Mouse (Mus musculus): ENCODE measurements around the gene Rpl3l.
A peak's percentile ranks its signal among the peaks of the same experiment; 100 is the strongest.

The Rpl3l gene

DNA sequence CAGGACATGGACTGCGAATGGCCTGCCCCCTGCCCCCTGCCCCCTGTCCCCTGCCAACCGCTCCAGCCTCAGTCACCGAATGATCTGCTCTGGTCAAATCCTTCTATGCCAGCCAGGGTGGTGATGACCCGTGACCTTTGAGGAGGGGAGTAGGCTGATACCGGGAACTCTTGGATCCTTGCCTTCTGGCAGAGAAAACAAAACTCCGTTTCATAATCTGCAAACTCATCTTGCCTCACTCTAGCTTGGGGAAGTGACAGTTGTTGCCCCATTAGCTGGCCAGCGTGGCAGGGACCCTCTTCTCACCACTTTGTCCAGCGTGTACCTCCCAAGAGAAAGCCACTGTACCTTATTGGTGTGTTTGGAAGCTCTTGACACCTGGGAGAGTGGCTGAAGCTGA, 14.7 kb downstream of the Rpl3l start:
- DNase-seq (ENCODE audit: low spot score in 2 of 2): no peak

DNA sequence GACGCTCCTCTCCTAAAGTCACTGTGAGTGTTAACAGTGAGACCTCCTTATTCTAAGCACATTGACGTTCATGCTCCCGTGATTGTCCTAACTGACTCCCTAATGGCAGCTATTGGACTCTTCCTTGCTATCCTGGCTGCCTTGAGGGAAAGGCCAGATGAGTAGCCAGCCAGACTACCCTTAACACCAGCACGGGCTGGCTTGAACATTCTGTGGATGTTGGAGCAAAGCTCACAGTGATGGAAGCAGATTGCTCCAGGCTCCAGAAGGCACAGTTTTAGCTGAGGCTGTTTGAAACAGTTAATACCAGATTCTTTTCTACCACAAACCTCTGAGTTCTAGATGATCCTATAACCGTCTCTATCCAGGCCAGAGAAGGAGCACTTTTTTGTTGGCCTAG, 16.3 kb downstream of the Rpl3l start:
- no peak for DNase-seq (ENCODE audit: low spot score in 2 of 2)

DNA sequence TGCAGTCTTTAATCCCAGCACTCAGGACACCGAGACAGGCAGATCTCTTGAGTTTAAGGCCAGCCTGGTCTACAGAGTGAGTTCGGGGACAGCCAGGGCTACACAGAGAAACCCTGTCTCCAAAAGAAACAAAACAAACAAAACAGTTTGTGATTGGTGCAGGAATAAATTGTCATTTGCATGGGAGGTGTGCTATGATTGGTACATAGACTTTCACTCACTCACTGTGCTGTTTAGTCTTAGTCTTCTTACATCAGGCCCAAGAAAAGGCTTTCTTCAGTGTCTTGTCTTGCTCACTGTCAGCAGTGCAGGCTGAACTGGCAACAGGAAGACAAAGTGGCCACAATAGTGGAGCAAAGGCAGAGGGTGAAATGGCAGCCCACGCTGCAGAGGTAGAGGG, 16.8 kb downstream of the Rpl3l start:
- no peak for DNase-seq (ENCODE audit: low spot score in 2 of 2)

DNA sequence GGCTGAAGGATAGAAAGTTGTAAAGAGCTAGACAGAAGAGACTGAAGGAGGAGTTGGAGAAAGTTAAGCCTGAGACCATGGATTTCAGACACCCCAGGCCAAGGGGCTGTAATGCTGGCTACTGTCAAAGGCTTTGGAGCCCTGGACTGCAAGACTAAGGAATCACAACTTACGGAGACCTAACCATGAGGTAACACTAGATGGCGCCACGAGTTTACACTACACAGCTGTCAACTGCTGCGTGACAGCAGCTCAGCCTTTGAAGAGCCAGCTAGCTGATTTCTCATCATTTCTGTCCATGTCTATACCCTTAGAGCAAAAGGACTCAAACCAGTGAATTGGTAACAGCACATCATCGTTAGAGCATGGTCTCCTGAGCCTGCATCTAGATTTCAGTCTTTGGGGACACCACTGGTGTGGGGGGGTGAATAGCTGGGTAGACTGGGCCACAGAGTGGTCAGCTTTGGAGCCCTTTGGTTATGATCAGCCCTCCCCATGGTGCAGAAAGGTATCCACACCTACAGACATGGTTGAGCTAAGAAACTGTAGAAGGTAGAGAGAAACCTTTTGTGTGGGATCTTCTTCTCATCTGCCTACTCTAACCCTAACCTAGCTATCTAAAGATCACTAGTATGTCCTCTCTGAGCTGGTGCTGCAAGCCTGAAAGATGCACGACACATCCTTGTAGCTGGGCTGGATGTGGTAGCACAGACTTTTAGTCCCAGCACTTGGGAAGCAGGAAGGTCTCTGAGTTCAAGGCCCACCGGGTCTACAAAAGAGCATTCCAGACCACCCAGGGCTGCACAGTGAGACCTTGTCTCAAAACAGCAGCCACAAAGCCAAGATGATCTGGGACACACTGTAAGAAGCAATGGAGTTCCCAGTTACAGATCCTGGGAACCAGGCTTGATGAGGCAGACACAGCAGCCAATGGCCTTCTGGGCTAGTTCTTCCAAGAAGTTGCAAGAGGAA, 18.2 kb downstream of the Rpl3l start:
- peak; percentile 86 to 88 for DNase-seq (ENCODE audit: low spot score in 2 of 2)

DNA sequence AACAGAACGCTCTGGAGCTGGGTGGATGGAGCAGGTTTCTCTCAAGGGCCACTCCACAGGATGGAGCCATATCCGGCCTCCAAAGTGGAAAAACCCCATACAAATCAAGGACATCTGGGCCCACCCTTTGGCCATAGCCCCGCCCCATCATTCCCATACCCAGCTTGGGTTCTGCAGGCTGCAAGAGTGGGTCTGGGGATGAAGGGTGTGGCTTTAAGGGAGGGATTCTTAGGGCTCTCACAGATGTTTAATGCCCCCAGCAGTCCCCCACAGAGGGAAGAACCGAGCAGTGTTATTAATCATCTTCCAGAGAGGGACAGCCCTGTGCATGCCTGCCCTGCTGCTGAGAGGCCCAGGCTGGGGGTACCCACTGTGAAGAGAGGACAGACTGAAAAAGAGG, 19.4 kb downstream of the Rpl3l start:
- DNase-seq (ENCODE audit: low spot score in 2 of 2): no peak

DNA sequence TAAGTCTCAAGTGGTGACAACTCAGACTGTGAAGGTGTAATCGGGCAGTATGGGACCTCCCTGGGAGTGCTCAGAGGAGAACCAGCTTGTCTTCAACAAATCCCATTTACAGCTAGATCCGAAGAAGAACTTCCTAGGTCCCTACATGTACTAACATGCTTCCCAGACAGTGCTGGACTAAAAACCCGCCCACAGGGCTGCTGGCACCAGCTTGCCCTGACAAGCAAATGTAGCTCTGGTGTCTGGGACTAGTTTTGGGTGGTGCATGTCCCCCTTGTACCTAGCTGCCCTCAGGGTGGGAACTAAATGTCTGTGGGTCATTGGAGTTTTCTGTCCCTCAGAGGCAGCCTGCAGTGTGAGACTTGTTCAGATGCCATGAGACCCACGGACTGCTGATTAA, 23.9 kb downstream of the Rpl3l start:
- DNase-seq (ENCODE audit: low spot score in 2 of 2): no peak

DNA sequence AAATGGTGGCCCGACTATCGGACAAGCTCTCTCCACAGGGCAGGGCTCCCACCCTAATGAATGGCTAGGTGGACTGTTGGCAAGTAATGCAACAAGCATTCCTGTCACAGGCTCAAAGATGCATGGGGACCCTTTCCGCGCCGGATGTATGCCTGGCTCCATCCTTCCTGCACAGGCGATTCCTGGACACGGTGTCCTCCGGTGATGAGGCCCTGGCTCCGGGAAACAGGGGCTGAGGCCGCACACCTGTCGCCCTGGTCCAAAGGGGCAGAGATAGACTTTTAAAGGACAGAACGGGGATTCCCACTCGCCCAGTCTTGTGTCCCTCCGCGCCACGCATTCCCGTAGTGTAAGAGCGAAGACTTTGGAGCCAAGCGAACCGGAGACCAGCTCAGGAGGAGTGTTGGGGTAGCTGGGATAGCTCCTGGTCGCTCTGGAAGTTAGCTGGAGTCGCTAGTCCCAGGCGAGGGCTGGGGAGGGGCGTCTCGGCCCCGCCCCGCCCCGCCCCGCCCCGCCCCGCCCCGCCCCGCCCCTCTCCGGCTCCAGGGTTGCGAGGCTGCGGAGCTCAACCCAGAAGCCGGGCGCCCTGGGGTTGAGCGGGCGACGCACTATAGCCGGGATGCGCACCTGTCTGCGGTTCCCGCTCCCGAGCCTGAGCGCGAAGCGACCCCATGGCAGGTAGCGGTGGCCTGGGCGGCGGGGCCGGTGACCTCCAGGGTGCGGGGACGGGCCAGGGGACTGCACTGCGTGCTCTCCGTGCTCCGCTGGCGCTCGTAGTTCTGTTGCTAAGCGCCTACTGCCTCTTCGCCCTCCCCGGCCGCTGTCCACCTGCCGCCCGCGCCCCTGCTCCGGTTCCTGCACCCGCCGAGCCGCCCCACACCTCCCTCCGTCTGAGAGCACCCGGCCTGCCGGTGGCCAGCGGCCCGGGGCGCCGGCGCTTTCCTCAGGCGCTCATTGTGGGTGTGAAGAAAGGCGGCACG, 25.1 kb downstream of the Rpl3l start, which contains the start of gene Hs3st6:
Hs3st6 (plus strand) TSS at position 574 of the 980 bp plus-strand sequence.
- no peak for DNase-seq (ENCODE audit: low spot score in 2 of 2)

DNA sequence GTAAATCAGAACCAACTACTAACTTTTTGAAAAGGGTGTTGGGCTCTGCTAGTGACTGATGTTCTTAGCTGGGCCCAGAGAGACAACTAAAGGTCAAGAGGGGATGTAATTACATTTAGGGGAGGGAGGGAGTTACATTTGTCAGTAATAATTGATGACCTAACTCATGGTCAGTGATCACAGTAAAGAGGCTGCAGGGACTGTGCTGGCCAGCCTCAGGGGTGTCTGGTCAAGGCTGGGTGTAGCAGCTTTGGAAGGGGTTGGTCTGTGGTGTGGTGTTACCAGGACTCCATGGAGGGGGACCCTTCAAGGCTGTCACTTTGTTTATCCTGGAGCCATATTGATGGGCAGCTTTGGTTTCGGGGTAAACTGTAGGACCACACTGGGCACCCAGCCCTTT, 29.8 kb downstream of the Rpl3l start:
- DNase-seq (ENCODE audit: low spot score in 2 of 2): no peak

DNA sequence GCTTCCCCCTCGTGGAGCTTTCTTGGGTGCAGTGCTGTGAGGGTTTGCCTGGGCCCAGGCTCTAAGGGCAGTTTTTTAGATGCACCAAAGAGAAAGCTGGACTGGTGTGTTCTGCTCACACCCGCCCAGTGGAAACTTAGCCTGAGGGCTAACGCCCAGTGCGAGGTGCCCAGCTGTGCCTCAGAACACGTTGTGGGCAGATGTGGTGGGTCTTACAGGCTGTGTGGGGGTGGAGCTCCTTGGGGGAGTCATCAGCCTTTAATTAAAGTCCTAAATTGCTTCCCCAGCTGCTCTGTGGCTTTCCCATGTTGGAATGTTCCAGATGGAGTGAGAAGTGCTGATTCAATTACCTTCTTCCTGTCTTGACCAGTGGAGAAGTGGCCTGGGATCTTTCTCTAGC, 33.5 kb downstream of the Rpl3l start:
- DNase-seq (ENCODE audit: low spot score in 2 of 2): no peak

DNA sequence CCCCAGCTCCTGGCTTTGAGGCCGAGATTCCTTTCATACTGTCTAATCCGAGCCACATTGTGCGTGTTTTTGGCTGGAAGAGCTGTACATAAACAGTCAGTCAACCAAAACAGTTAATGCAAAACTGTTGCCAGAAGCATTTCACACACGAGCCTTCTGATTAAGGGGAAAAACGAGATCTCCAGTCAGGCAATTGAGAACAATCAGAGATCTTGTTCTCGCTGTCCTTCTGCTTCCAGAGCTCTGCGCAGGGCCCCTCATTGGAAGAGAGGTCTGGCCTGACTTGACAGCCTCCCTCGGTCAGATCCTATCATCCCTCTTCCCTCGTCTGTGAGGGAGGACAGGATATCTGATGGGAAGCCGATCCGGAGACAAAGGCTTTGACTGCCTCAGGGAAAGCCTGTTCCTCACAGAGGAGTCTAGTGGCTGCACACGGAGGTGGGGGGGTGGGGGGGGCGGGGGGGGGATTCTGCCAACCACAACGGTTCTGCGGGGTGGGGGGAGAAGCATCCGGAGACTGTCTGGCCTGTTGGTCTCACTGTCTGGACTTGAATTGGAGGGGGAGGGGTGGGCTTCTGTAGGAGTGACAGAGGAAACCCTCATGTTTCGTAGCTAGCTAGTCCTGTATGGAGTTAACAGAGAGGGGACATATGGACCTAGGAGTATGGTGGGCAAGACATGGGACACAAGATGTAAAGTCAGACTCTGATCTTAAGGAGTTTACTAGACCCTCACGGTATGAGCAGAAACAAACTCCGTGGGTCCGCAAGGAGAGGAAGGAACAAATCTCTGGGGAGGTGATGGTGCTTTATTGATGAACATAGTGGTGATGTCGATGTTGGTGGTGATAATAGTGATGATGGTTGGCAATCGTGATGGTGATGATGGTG, 37.6 kb downstream of the Rpl3l start:
- DNase-seq (ENCODE audit: low spot score in 2 of 2): no peak

DNA sequence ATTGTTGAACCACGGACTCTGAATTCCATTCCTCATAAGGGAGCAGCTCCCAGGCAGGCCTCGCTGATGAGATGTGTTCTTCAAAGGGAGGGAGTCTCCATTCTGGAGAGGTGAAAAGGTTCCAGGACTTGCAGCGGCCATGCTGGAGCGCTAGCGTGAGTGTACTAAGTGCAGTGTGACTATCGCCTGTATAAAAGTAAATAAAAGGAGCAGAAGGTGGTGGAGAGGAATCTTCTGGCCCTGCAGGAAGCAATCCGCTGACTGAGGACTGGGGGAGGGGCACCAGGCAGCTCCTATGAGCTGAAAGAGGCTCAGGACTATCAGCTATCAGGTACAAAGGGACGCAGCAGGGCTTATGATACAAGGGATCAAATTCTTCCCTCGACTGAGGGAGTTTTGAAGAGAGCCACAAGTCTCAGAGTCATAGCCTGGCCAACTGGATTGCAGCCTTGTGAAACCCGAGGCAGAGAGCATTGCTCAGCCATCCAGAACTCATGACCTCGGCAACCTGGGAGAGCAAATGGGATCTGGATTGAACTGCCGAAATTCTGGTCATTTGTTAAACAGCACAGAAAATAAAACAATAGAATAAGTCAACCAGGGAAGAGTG, 38.8 kb downstream of the Rpl3l start:
- no peak for DNase-seq (ENCODE audit: low spot score in 2 of 2)

DNA sequence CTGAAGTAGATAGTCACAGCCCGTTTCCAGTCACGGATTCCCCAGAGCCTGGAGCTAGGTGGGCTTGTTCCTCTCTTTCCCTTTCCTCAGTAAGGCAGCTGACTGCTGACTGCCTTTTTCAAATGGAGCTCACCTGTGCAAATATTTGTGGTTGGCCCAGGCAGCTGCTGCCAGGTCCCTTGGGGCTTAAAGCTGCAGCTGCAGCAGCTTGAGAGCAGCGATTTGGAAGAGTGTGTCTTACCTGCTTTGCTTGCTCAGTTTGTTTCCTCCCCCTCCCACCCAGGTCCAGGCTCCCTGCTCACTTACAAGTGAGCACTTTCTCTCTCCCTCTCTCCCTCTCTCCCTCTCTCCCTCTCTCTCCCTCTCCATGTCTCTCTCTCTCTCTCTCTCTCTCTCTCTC, 41.5 kb downstream of the Rpl3l start:
- no peak for DNase-seq (ENCODE audit: low spot score in 2 of 2)

DNA sequence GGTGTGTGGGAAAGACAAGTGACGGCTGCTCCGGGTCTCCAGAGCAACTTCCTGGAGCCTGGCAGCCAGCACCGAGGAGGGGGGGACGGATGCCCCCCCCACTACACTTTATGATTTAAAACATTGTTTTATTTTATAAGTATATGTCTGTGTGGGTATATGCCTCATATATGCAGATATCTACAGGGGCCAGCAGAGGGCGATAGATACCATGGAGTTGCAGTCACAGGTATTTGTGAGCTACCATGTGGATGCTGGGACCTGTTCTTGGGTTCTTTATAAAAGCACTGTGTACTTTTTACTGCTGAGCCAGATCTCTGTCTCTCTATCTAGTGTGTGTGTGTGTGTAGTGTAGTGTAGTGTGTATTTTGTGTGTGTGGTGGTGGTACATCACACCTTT, 45.6 kb downstream of the Rpl3l start:
- DNase-seq (ENCODE audit: low spot score in 2 of 2): no peak

DNA sequence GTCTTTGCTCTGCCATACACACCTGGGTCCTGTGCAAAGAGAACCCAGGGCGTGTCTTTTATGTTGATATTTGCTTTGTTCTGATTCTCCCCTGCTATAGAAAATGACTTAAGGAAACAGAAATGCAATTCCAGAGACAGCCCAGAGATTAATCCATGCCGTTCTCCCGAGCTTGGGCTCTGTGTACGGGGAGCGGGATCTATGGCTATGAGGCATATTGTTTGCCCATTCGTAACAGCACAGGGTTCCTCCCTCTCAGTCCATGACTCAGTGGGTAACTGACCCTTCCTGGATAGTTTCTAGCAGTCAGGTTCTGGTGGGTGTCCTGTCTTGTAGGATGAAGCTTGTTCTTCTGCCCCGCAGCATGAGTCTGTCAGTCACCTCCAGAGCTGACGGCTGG, 47.6 kb downstream of the Rpl3l start:
- no peak for DNase-seq (ENCODE audit: low spot score in 2 of 2)

DNA sequence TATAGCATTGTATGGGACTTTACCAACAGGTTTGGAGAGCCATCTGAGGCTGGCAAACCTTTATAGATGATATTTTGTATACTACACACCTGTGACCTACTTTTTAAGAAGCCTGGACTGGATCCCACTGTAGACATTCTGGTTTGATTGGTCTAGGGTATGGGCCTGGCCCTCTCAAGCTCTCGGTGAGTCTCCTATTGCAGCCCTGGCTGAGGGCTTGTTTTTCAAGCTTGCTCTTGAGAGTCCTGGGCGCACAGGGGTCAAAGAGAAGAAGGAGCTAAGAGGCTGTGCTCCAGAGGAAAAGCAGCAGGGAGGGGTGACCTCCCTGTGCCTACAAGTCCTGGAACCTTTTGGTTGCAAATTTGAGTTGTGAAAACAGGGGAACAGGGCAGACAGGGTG, 49.5 kb downstream of the Rpl3l start:
- DNase-seq (ENCODE audit: low spot score in 2 of 2): no peak

DNA sequence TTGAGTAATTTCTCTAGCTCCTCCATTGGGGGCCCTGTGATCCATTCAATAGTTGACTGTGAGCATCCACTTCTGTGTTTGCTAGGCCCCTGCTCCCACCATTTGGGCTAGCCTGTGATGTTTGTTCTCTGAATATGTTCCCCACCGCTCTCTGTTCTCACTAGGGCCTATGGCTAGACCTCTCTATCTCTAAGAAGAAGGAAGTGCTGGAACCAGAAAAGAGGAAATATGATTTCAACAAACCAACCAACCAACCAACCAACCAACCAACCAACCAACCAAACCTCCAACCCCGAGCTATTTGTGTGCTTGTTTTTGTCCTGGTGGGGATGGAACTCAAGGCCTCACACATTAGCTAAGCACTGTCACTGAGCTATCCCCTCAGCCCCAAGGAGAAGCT, 53.2 kb downstream of the Rpl3l start:
- DNase-seq (ENCODE audit: low spot score in 2 of 2): no peak

Data from right cerebral cortex, postnatal 10 days (tissue).